Mouse (Mus musculus) kidney, adult 2 months (tissue): ENCODE results near the gene Iqsec1.

Experiments used
- CTCF ChIP-seq: fragments of 200-500 bp; conservative IDR thresholded peaks from 2 replicates; pipeline ENCODE4 v1.5.1; 2011; ENCODE audit warnings: low read depth, mild to moderate bottlenecking, control low read depth, low read length, moderate library complexity, mixed read lengths; ENCODE audit not compliant: insufficient read depth, insufficient read length
- POLR2A ChIP-seq: fragments of 200-500 bp; IDR thresholded peaks from one replicate; pipeline ENCODE4 v1.6.1; 2011; ENCODE audit warnings: low read depth, low read length, control low read depth

DNA sequence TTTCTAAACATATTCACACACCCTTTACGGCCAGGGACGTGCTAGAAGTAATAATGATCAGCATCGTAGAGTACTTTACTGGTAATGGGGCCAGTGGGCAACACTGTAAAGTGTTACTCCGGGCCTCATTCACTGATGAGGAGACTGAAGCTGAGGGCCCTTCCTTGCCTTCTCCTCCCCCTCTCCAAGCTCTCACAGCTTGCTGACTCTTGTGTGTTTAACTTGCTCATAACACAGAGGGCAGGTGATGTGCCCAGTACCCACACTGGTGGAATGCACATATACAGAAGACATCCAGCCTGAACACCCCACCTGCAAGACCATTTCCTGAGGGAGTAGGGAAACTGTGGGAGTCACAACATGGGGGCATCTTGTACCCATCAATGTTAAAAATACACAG is 271.6 kb downstream of the Iqsec1 start:
- TF ChIP-seq POLR2A (no peak), CTCF (no peak)
